Mouse (Mus musculus) hindbrain, embryonic 13.5 days (tissue): ENCODE data around the gene Fam98c. TPM values are rescaled to one million over a fixed set of nuclear protein-coding genes. Genes with fewer than 3 reads are reported as not detected.
"Not testable (repeated sequence)": the region's sequence is repeated elsewhere in the genome, so short reads cannot be mapped to it uniquely, and the experiment has no call there.

ENCODE experiments used
- ATAC-seq: fragments of 200-750 bp; cut with Nextera tagmentation; 2 replicates; pipeline ENCODE4 v1.8.0; 2017; ENCODE audit warnings: moderate TSS enrichment; ENCODE audit not compliant: low FRiP score
- H3K27ac ChIP-seq: fragments of 300-500 bp; sonication (generic); 2 replicates; pipeline ENCODE4 v1.5.1; 2015; ENCODE audit warnings: inconsistent platforms, mild to moderate bottlenecking, moderate library complexity
- H3K27me3 ChIP-seq: fragments of 300-500 bp; sonication (generic); 2 replicates; pipeline ENCODE4 v1.6.1; 2015; ENCODE audit warnings: mild to moderate bottlenecking, inconsistent platforms
- H3K36me3 ChIP-seq: fragments of 300-500 bp; sonication (generic); 2 replicates; pipeline ENCODE4 v1.6.1; 2015; ENCODE audit warnings: mild to moderate bottlenecking, inconsistent platforms
- H3K4me1 ChIP-seq: fragments of 300-500 bp; sonication (generic); replicated peaks from 2 replicates; pipeline ENCODE4 v1.6.1; 2015; ENCODE audit warnings: inconsistent platforms
- H3K4me2 ChIP-seq: fragments of 300-500 bp; sonication (generic); 2 replicates; pipeline ENCODE4 v1.6.1; 2015; ENCODE audit warnings: inconsistent platforms, mild to moderate bottlenecking, moderate library complexity
- H3K4me3 ChIP-seq: fragments of 300-500 bp; sonication (generic); 2 replicates; pipeline ENCODE4 v1.5.1; 2015; ENCODE audit warnings: mild to moderate bottlenecking, inconsistent platforms
- H3K9ac ChIP-seq: fragments of 300-500 bp; sonication (generic); 2 replicates; pipeline ENCODE4 v1.6.1; 2015; ENCODE audit warnings: mild to moderate bottlenecking, inconsistent platforms
- H3K9me3 ChIP-seq: fragments of 300-500 bp; sonication (generic); 2 replicates; pipeline ENCODE4 v1.6.1; 2016; ENCODE audit warnings: inconsistent platforms
- WGBS: fragments of 180-500 bp; shearing (Covaris S2); methylation state at CpG from one replicate; pipeline ENCODE4 v1.1.7; 2015; 5-methylcytosine and 5-hydroxymethylcytosine counted together
- polyA plus RNA-seq: library from polyadenylated mRNA; unstranded; fragments of >200 nt; fragmentation: Nextera tagmentation; extraction: Ambion mirVana; gene quantifications from 2 replicates; pipeline ENCODE4 v1.2.1, GENCODE M21; 2015

Gene Fam98c
- polyA plus RNA-seq = 24.7 and 24.8 TPM in 2 replicates

GRCm38 (mm10) chr7:29155838-29156782 lies at the start of gene Fam98c:
Gene Fam98c, minus strand, starts transcription at chr7:29156234.
- H3K27me3 ChIP-seq = peaks cover 31% of the 10 kb centered on the region
- H3K4me3 ChIP-seq = peak within 1 kb of the TSS; percentile 80
- peak within 1 kb of the TSS; percentile 84 for H3K9ac ChIP-seq
- peak; percentile 84 for ATAC-seq
- 3% methylated on average over 65 of the region's 68 CpGs for WGBS
- H3K9me3 ChIP-seq = no peaks in the 10 kb centered on the region
- H3K4me1 ChIP-seq = peaks cover 15% of the 10 kb centered on the region
- H3K36me3 ChIP-seq = peaks cover 9% of the 10 kb centered on the region; the same call in 1 of the 2 replicates
- peak within 1 kb of the TSS; percentile 91 for H3K27ac ChIP-seq
- peak within 1 kb of the TSS; percentile 92 for H3K4me2 ChIP-seq

- 86% methylated on average over 6 of the region's 6 CpGs for WGBS
These were observed 46.5 kb upstream of the Fam98c start for GRCm38 (mm10) chr7:29202577-29202976.

GRCm38 (mm10) chr7:29194230-29194629 lies 38.2 kb upstream of the Fam98c start:
- not testable (repeated sequence) for ATAC-seq

More at GRCm38 (mm10) chr7:29202577-29202976, 46.5 kb upstream of the Fam98c start:
- Histone ChIP-seq H3K27me3 (0 out of 2 replicates have a peak, but pooled peaks cover 4% of the 10 kb centered on the region), H3K4me3 (no peak overlapping the region), H3K4me1 (no peaks in the 10 kb centered on the region), H3K9ac (no peak overlapping the region), H3K36me3 (no peaks in the 10 kb centered on the region), H3K27ac (no peak overlapping the region), H3K4me2 (no peak overlapping the region), H3K9me3 (no peaks in the 10 kb centered on the region)
- no peak for ATAC-seq

GRCm38 (mm10) chr7:29181323-29181722 lies 25.3 kb upstream of the Fam98c start:
- Histone ChIP-seq H3K4me2 (peak overlapping the region; percentile 49), H3K27ac (peak overlapping the region; percentile 77; the same call in 1 of the 2 replicates), H3K4me1 (peaks cover 27% of the 10 kb centered on the region)
- not testable (repeated sequence) for ATAC-seq, H3K9me3 ChIP-seq, H3K9ac ChIP-seq, H3K4me3 ChIP-seq, H3K36me3 ChIP-seq, H3K27me3 ChIP-seq
- 85% methylated on average over 4 of the region's 4 CpGs for WGBS

More at GRCm38 (mm10) chr7:29194230-29194629, 38.2 kb upstream of the Fam98c start:
- WGBS = 94% methylated on average over 1 of the region's 1 CpGs
- H3K27ac ChIP-seq, H3K27me3 ChIP-seq, H3K36me3 ChIP-seq, H3K9me3 ChIP-seq, H3K4me2 ChIP-seq, H3K4me1 ChIP-seq, H3K9ac ChIP-seq, H3K4me3 ChIP-seq: not testable (repeated sequence)

- ATAC-seq = peak; percentile 40
- WGBS = 41% methylated on average over 5 of the region's 5 CpGs
- H3K9ac ChIP-seq = peak overlapping the region; percentile 35; the same call in 1 of the 2 replicates
- H3K36me3 ChIP-seq = peaks cover 13% of the 10 kb centered on the region
- peak overlapping the region; percentile 71 for H3K4me3 ChIP-seq
- no peaks in the 10 kb centered on the region for H3K9me3 ChIP-seq
- peak overlapping the region; percentile 49 for H3K4me2 ChIP-seq
- peaks cover 27% of the 10 kb centered on the region for H3K4me1 ChIP-seq
- H3K27me3 ChIP-seq = no peaks in the 10 kb centered on the region
- H3K27ac ChIP-seq = peak overlapping the region; percentile 77
These were observed 24.8 kb upstream of the Fam98c start for GRCm38 (mm10) chr7:29180854-29181236.

GRCm38 (mm10) chr7:29180077-29180853 lies 24.2 kb upstream of the Fam98c start, which contains the start of gene Psmd8:
Gene Psmd8, minus strand, starts transcription at chr7:29180701.
- ATAC-seq = peak; percentile 95
- H3K4me3 ChIP-seq = peak within 1 kb of the TSS; percentile 71
- peaks cover 5% of the 10 kb centered on the region for H3K27me3 ChIP-seq
- peaks cover 19% of the 10 kb centered on the region for H3K36me3 ChIP-seq
- peak within 1 kb of the TSS; percentile 89 for H3K4me2 ChIP-seq
- peak within 1 kb of the TSS; percentile 77 for H3K27ac ChIP-seq
- H3K4me1 ChIP-seq = peaks cover 27% of the 10 kb centered on the region
- H3K9ac ChIP-seq = peak within 1 kb of the TSS; percentile 81
- under 1% methylated on average over 62 of the region's 62 CpGs for WGBS
- no peaks in the 10 kb centered on the region for H3K9me3 ChIP-seq

- Histone ChIP-seq H3K4me2 (peak overlapping the region; percentile 89), H3K36me3 (peaks cover 29% of the 10 kb centered on the region), H3K4me1 (peaks cover 27% of the 10 kb centered on the region), H3K9me3 (no peaks in the 10 kb centered on the region), H3K9ac (peak overlapping the region; percentile 81), H3K27me3 (peaks cover 14% of the 10 kb centered on the region), H3K4me3 (peak overlapping the region; percentile 71), H3K27ac (no peak overlapping the region)
- WGBS = 61% methylated on average over 7 of the region's 7 CpGs
- no peak for ATAC-seq
These were observed 23.3 kb upstream of the Fam98c start for GRCm38 (mm10) chr7:29179323-29179722.

- no peak for ATAC-seq
- Histone ChIP-seq H3K9me3 (no peaks in the 10 kb centered on the region), H3K4me3 (0 out of 2 replicates have a peak overlapping the region, but pooled peaks have one; percentile 0), H3K27ac (no peak overlapping the region), H3K27me3 (peaks cover 27% of the 10 kb centered on the region), H3K4me1 (peaks cover 27% of the 10 kb centered on the region), H3K36me3 (peaks cover 41% of the 10 kb centered on the region), H3K9ac (no peak overlapping the region), H3K4me2 (0 out of 2 replicates have a peak overlapping the region, but pooled peaks have one; percentile 89)
- 90% methylated on average over 4 of the region's 4 CpGs for WGBS
These were observed 22.1 kb upstream of the Fam98c start for GRCm38 (mm10) chr7:29178106-29178505.

- H3K4me3 ChIP-seq = no peak overlapping the region; the same call in 1 of the 2 replicates
- H3K9ac ChIP-seq = 0 out of 2 replicates have a peak overlapping the region, but pooled peaks have one; percentile 51
- no peak overlapping the region for H3K4me2 ChIP-seq
- 23% methylated on average over 24 of the region's 32 CpGs for WGBS
- H3K36me3 ChIP-seq = peaks cover 49% of the 10 kb centered on the region
- no peaks in the 10 kb centered on the region for H3K9me3 ChIP-seq
- peaks cover 61% of the 10 kb centered on the region for H3K27me3 ChIP-seq
- no peak overlapping the region for H3K27ac ChIP-seq
- peaks cover 43% of the 10 kb centered on the region for H3K4me1 ChIP-seq
- no peak for ATAC-seq
These were observed 16.5 kb upstream of the Fam98c start for GRCm38 (mm10) chr7:29172390-29173016.

GRCm38 (mm10) chr7:29171562-29172097 lies 15.6 kb upstream of the Fam98c start:
- Histone ChIP-seq H3K9me3 (no peaks in the 10 kb centered on the region), H3K27me3 (peaks cover 66% of the 10 kb centered on the region), H3K27ac (no peak overlapping the region), H3K4me2 (peak overlapping the region; percentile 73), H3K4me1 (peaks cover 47% of the 10 kb centered on the region), H3K36me3 (peaks cover 44% of the 10 kb centered on the region), H3K4me3 (peak overlapping the region; percentile 71), H3K9ac (peak overlapping the region; percentile 51; the same call in 1 of the 2 replicates)
- ATAC-seq = no peak
- 6% methylated on average over 33 of the region's 34 CpGs for WGBS
